Comparison of ENCODE assay signal across 24 mouse cellular contexts in genomic region chr6:118049776-118050175, GRCm38 (mm10). TPM values are rescaled to one million over a fixed set of nuclear protein-coding genes. Genes with fewer than 3 reads are reported as not detected.
DNase-seq lines count a peak whose midpoint lies in the region; ATAC-seq and TF ChIP-seq lines count a peak whose summit lies in the region.
"Had no signal": no experiment of that assay in that cellular context is flagged by ENCODE, and none has a peak within 500 bp of the region (broad histone marks: within the 10 kb centered on the region; RNA-seq: fewer than 3 reads in every experiment).

No protein-coding gene starts in this region.

- no peaks in the 10 kb centered on the region for H3K4me1 ChIP-seq in stomach, postnatal 0 days (replicated peaks; ENCODE audit: control insufficient read depth, insufficient read depth)
- no peaks in the 10 kb centered on the region for H3K4me1 ChIP-seq in forebrain, embryonic 15.5 days
- H3K4me1 ChIP-seq: embryonic facial prominence, embryonic 12.5 days; forebrain, embryonic 13.5 days had no signal

- no peaks in the 10 kb centered on the region for H3K9me3 ChIP-seq in stomach, postnatal 0 days (ENCODE audit: control insufficient read depth, low read length)
- H3K9me3 ChIP-seq in forebrain, embryonic 15.5 days = no peaks in the 10 kb centered on the region
- H3K9me3 ChIP-seq: embryonic facial prominence, embryonic 10.5 days; embryonic facial prominence, embryonic 12.5 days; forebrain, embryonic 13.5 days; G1E had no signal

- no peak for TF ChIP-seq EP300 in stomach, postnatal 0 days (optimal IDR thresholded peaks at IDR 0.05)

- H3K27me3 ChIP-seq in stomach, postnatal 0 days (ENCODE audit: control insufficient read depth, insufficient read depth, low read length) = no peaks in the 10 kb centered on the region
- no peaks in the 10 kb centered on the region for H3K27me3 ChIP-seq in forebrain, embryonic 15.5 days
- H3K27me3 ChIP-seq: embryonic facial prominence, embryonic 12.5 days; forebrain, embryonic 13.5 days had no signal

- intact Hi-C loops in heart, postnatal 36 days (cut with DNase I) = no loop called here

- H3K27ac ChIP-seq in stomach, postnatal 0 days (replicated peaks) = no peak overlapping the region
- no peak overlapping the region for H3K27ac ChIP-seq in forebrain, embryonic 15.5 days (replicated peaks)
- H3K27ac ChIP-seq: embryonic facial prominence, embryonic 10.5 days; embryonic facial prominence, embryonic 12.5 days; forebrain, embryonic 13.5 days had no signal

- H3K4me2 ChIP-seq in stomach, postnatal 0 days (replicated peaks; ENCODE audit: low read depth) = no peak overlapping the region
- no peak overlapping the region for H3K4me2 ChIP-seq in forebrain, embryonic 15.5 days (replicated peaks)
- H3K4me2 ChIP-seq: embryonic facial prominence, embryonic 12.5 days; forebrain, embryonic 13.5 days had no signal

- no peak overlapping the region for H3K9ac ChIP-seq in stomach, postnatal 0 days (ENCODE audit: low read length)
- no peak overlapping the region for H3K9ac ChIP-seq in forebrain, embryonic 15.5 days (replicated peaks)
- H3K9ac ChIP-seq: embryonic facial prominence, embryonic 12.5 days; forebrain, embryonic 13.5 days had no signal

- 82% methylated on average over 6 of the region's 6 CpGs for WGBS in stomach, postnatal 0 days
- WGBS in forebrain, embryonic 15.5 days = 81% methylated on average over 6 of the region's 6 CpGs

- H3K36me3 ChIP-seq in stomach, postnatal 0 days (ENCODE audit: control insufficient read depth, insufficient read depth, low read length) = no peaks in the 10 kb centered on the region
- H3K36me3 ChIP-seq in forebrain, embryonic 15.5 days = no peaks in the 10 kb centered on the region
- H3K36me3 ChIP-seq: embryonic facial prominence, embryonic 10.5 days; embryonic facial prominence, embryonic 12.5 days; G1E had no signal

- peak; percentile 77 for DNase-seq in heart, adult 11 months
- DNase-seq in heart, postnatal 36 days = no peak
- DNase-seq in R1 (ENCODE audit: low read depth, low spot score) = peak; percentile 85
- peak; percentile 5 for DNase-seq in stomach, postnatal 0 days (ENCODE audit: low spot score)
- no peak for DNase-seq in thymus, postnatal 25 days
- DNase-seq: adrenal gland, adult 8-10 months; adrenal gland, postnatal 14 days; adrenal gland, postnatal 36 days; B cell, adult 2 months; cerebellum, adult 11-12 months; cerebellum, adult 2 months; cerebellum, adult 9-11 months; cerebellum, postnatal 14 days; cerebellum, postnatal 36 days had no signal

- no peak for TF ChIP-seq CTCF in stomach, postnatal 0 days (IDR thresholded peaks at IDR 0.05; ENCODE audit: low read depth)

- ATAC-seq in stomach, postnatal 0 days (ENCODE audit: low FRiP score, low TSS enrichment) = no peak
- no peak for ATAC-seq in forebrain, embryonic 15.5 days (replicated peaks)
- ATAC-seq: activated CD4-positive, CD25-positive, alpha-beta regulatory T cell, adult 4 months; CD4-positive, CD25-positive, alpha-beta regulatory T cell, adult 4 months; forebrain, embryonic 13.5 days; forebrain, embryonic 16.5 days; Patski had no signal

- H3K4me3 ChIP-seq in stomach, postnatal 0 days (ENCODE audit: low read depth, low read length) = no peak overlapping the region
- H3K4me3 ChIP-seq in forebrain, embryonic 15.5 days = no peak overlapping the region
- H3K4me3 ChIP-seq: embryonic facial prominence, embryonic 10.5 days; embryonic facial prominence, embryonic 12.5 days; forebrain, embryonic 13.5 days had no signal

RNA-seq across cellular contexts. Expression of gene Rasgef1a, which starts 38.5 kb away (rescaled TPM):
- total RNA-seq in heart, postnatal 36 days (2021) = under 1 TPM; 0.11 to 0.22 TPM
- 0.13 and 0.19 TPM in 2 replicates for polyA plus RNA-seq in stomach, postnatal 0 days (2015; fragmentation: Nextera tagmentation; extraction: Ambion mirVana)
- polyA plus RNA-seq in forebrain, embryonic 15.5 days (2015; fragmentation: Nextera tagmentation; extraction: Ambion mirVana) = 3.7 and 4.1 TPM in 2 replicates
- total RNA-seq: common myeloid progenitor, adult 5-6 weeks had no signal
- polyA plus RNA-seq: G1E had no signal

Comparison
In these comparisons a context has a peak if more than half of its experiments do, and no peak if none do; other contexts are left out.
1. DNase-seq: peak in heart, adult 11 months (single experiment), R1 (single experiment) and stomach, postnatal 0 days (single experiment); none in heart, postnatal 36 days (0 of 2) and thymus, postnatal 25 days (single experiment).